Mouse (Mus musculus) thymus, adult 2 months (tissue): ENCODE results near the gene Vgll2. TPM values are rescaled to one million over a fixed set of nuclear protein-coding genes. Genes with fewer than 3 reads are reported as not detected.

ENCODE experiments used
- DNase-seq: peaks from one replicate; pipeline ENCODE4 v3.0.0; 2021
- H3K27ac ChIP-seq: fragments of 200-500 bp; 2 replicates; pipeline ENCODE4 v1.5.1; 2012; ENCODE audit warnings: low read length, control low read depth; ENCODE audit not compliant: control insufficient read depth, insufficient read depth
- H3K27me3 ChIP-seq: fragments of 200-500 bp; 2 replicates; pipeline ENCODE4 v1.6.1; 2012; ENCODE audit warnings: mild to moderate bottlenecking, low read length, moderate library complexity, mixed read lengths; ENCODE audit not compliant: control insufficient read depth, insufficient read depth
- H3K36me3 ChIP-seq: fragments of 200-500 bp; 2 replicates; pipeline ENCODE4 v1.6.1; 2012; ENCODE audit warnings: mild to moderate bottlenecking, low read length, moderate library complexity; ENCODE audit not compliant: control insufficient read depth, insufficient read depth
- H3K4me1 ChIP-seq: fragments of 200-500 bp; replicated peaks from 2 replicates; pipeline ENCODE4 v1.6.1; 2012; ENCODE audit warnings: low read length; ENCODE audit not compliant: control insufficient read depth, insufficient read depth
- H3K4me3 ChIP-seq: fragments of 200-500 bp; 2 replicates; pipeline ENCODE4 v1.5.1; 2012; ENCODE audit warnings: mild to moderate bottlenecking, low read length, control low read depth, moderate library complexity; ENCODE audit not compliant: control insufficient read depth, insufficient read depth
- CTCF ChIP-seq: fragments of 200-500 bp; IDR thresholded peaks from 2 replicates; pipeline ENCODE4 v1.5.1; 2012; ENCODE audit warnings: mild to moderate bottlenecking, control low read depth, low read length, moderate library complexity, borderline replicate concordance; ENCODE audit not compliant: control insufficient read depth, poor library complexity, insufficient read depth; ENCODE audit errors: extremely low read depth
- POLR2A ChIP-seq: fragments of 200-500 bp; IDR thresholded peaks from 2 replicates; pipeline ENCODE4 v1.6.1; 2012; ENCODE audit warnings: mild to moderate bottlenecking, low read length, control low read depth, moderate library complexity; ENCODE audit not compliant: control insufficient read depth, poor library complexity, insufficient read depth; ENCODE audit errors: extremely low read depth
- polyA plus RNA-seq: library from polyadenylated mRNA; depleted of rRNA; stranded (reverse); fragments of >200 nt; gene quantifications from 2 replicates; pipeline ENCODE4 v1.2.3, GENCODE M21; 2012; rRNA removed

Vgll2 gene
- polyA plus RNA-seq, 1 experiment = 0.66 TPM

DNA sequence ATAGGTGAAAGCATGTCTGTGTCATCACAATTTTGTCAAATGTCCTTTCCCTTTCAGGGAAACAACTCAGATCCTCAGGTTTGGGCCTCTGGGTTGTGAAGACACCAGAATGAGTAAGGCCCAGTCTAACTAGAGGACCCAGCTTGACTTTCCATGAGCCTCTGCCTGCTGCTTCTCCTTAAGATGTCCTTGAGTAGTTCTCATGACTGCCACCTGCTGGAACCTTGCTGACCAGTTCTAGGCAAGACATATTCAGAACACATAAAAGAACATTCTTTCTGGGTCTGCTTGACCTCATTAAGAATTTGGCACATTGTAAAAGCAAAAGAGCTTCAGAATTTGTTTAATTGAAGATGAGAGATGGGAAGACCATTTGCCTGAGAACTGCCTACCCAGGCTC is 50.2 kb downstream of the Vgll2 start:
- no peak for DNase-seq
- Histone ChIP-seq H3K4me3 (no peak overlapping the region), H3K27ac (no peak overlapping the region), H3K27me3 (no peaks in the 10 kb centered on the region), H3K4me1 (no peaks in the 10 kb centered on the region), H3K36me3 (no peaks in the 10 kb centered on the region)
- no peak for TF ChIP-seq CTCF
- no peak for TF ChIP-seq POLR2A

Other genes with a start within 250 kb of the Vgll2 start
- not detected in 2 replicates for gene Ros1, start 172.7 kb downstream of the Vgll2 start, polyA plus RNA-seq
- 0.85 and 1.2 TPM in 2 replicates for gene Dcbld1, start 211.1 kb downstream of the Vgll2 start, polyA plus RNA-seq